Mouse (Mus musculus) kidney, adult 2 months (tissue): ENCODE results near the gene Ptp4a2. TPM values are rescaled to one million over a fixed set of nuclear protein-coding genes. Genes with fewer than 3 reads are reported as not detected.

Experiments used
- DNase-seq: peaks from one replicate; pipeline ENCODE4 v3.0.0; 2021
- H3K27ac ChIP-seq: fragments of 200-500 bp; 2 replicates; pipeline ENCODE4 v1.5.1; 2012; ENCODE audit warnings: low read depth, low read length, control low read depth, inconsistent platforms; ENCODE audit not compliant: insufficient read depth
- H3K27me3 ChIP-seq: fragments of 200-500 bp; replicated peaks from 2 replicates; pipeline ENCODE4 v1.6.1; 2012; ENCODE audit warnings: mild to moderate bottlenecking, moderate library complexity, low read length, inconsistent platforms; ENCODE audit not compliant: control insufficient read depth, insufficient read depth
- H3K36me3 ChIP-seq: fragments of 200-500 bp; 2 replicates; pipeline ENCODE4 v1.6.1; 2012; ENCODE audit warnings: mild to moderate bottlenecking, moderate library complexity, low read length, inconsistent platforms; ENCODE audit not compliant: control insufficient read depth, insufficient read depth
- H3K4me1 ChIP-seq: fragments of 200-500 bp; 2 replicates; pipeline ENCODE4 v1.6.1; 2011; ENCODE audit warnings: low read length; ENCODE audit not compliant: control insufficient read depth, insufficient read depth
- H3K4me3 ChIP-seq: fragments of 200-500 bp; 2 replicates; pipeline ENCODE4 v1.5.1; 2011; ENCODE audit warnings: mild to moderate bottlenecking, low read depth, low read length, control low read depth; ENCODE audit not compliant: insufficient read depth
- CTCF ChIP-seq: fragments of 200-500 bp; conservative IDR thresholded peaks from 2 replicates; pipeline ENCODE4 v1.5.1; 2011; ENCODE audit warnings: low read depth, mild to moderate bottlenecking, control low read depth, low read length, moderate library complexity, mixed read lengths; ENCODE audit not compliant: insufficient read depth, insufficient read length
- POLR2A ChIP-seq: fragments of 200-500 bp; IDR thresholded peaks from one replicate; pipeline ENCODE4 v1.6.1; 2011; ENCODE audit warnings: low read depth, low read length, control low read depth
- WGBS: fragments of 180-500 bp; shearing (Covaris S2); methylation state at CpG from one replicate; pipeline ENCODE4 v1.1.7; 2018; 5-methylcytosine and 5-hydroxymethylcytosine counted together
- polyA plus RNA-seq: library from polyadenylated mRNA; depleted of rRNA; stranded (reverse); fragments of >200 nt; gene quantifications from 2 replicates; pipeline ENCODE4 v1.2.3, GENCODE M21; 2012

The Ptp4a2 gene
- polyA plus RNA-seq, 1 experiment, result 41.5 TPM

DNA sequence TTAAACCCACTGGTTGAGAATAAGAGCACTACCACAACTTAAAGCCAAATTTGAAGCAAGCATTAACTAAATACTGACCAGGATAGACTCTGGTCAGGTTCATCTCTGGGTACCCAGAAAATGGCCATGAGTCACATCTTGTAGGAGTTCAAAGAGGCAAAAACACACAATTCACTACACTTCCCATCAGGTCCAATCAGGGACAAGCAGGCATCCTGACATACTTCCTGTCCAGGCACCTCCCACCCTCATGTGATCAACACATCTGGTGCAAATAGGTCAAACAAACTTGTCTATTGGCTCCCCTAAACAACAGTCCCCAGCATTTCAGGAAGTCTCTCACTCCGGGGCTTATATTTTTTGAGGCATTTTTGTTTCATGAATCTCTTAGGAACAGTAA, 7.7 kb upstream of the Ptp4a2 start:
- H3K27me3 ChIP-seq, result no peaks in the 10 kb centered on the region
- DNase-seq, result no peak
- no peaks in the 10 kb centered on the region for H3K36me3 ChIP-seq
- 46% methylated on average over 1 of the region's 1 CpGs for WGBS
- no peak overlapping the region for H3K4me3 ChIP-seq
- no peak overlapping the region for H3K27ac ChIP-seq
- no peaks in the 10 kb centered on the region for H3K4me1 ChIP-seq
- TF ChIP-seq POLR2A (no peak), CTCF (no peak)

- H3K36me3 ChIP-seq, result no peaks in the 10 kb centered on the region
- no peaks in the 10 kb centered on the region for H3K27me3 ChIP-seq
- no peak overlapping the region for H3K4me3 ChIP-seq
- H3K4me1 ChIP-seq, result no peaks in the 10 kb centered on the region
- TF ChIP-seq CTCF, result no peak
- no peak for TF ChIP-seq POLR2A
- 67% methylated on average over 3 of the region's 3 CpGs for WGBS
- no peak overlapping the region for H3K27ac ChIP-seq
- no peak for DNase-seq
Observed at GRCm38 (mm10) chr4:129805059-129805458, 6.0 kb upstream of the Ptp4a2 start.

DNA sequence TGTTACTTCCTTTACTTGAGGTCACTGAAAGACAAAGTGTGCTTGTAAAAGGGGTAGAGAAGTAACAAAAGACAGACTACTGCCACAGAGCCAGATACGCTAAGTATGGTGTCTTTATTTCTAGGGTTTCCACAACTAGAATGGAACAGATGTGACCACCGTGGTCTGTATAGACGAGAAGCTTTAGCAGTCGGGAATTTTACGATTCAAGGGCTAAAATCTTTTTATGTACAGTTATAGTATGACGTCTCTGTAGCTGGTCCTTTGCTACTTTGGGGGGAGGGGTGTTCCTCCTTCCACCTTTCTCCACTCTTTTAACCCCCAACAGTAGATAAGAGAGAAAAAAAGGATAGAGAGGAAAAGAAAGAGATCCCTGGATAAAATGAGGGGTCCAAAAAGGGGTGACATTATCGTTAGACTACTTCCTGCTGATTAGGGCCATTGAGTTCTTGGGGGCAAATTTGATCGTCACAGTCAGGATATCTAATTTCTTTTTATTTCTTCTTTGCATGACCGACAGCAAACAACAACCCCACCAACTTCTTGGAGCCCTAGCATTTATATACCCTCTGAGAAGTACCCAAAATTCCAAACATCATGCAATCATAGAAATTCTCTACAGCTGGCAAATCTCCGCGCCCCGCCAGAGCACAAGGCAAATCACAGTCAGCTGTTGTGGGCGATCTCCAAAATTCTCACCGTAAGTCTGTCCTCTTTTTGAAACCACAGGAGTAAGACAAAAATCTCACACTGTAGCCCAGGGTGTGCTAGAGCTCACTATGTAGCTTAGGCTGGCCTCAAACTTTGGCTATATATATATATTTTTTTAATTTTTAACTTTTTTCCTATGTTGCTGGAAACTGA, 818 bp downstream of the Ptp4a2 start:
- H3K4me3 ChIP-seq, result no peak overlapping the region
- 76% methylated on average over 14 of the region's 14 CpGs for WGBS

GRCm38 (mm10) chr4:129817591-129817990, 6.6 kb downstream of the Ptp4a2 start:
- Histone ChIP-seq H3K36me3 (no peaks in the 10 kb centered on the region), H3K27ac (no peak overlapping the region), H3K27me3 (no peaks in the 10 kb centered on the region), H3K4me3 (no peak overlapping the region), H3K4me1 (peaks cover 6% of the 10 kb centered on the region; the same call in 1 of the 2 replicates)
- WGBS, result 63% methylated on average over 6 of the region's 6 CpGs
- DNase-seq, result no peak
- TF ChIP-seq POLR2A (no peak), CTCF (no peak)

More for the DNA sequence above, 818 bp downstream of the Ptp4a2 start:
- peaks cover 5% of the 10 kb centered on the region; the same call in 1 of the 2 replicates for H3K4me1 ChIP-seq
- TF ChIP-seq CTCF, result no peak
- DNase-seq, result no peak
- H3K27me3 ChIP-seq, result no peaks in the 10 kb centered on the region
- H3K36me3 ChIP-seq, result no peaks in the 10 kb centered on the region
- peak overlapping the region; percentile 30 for H3K27ac ChIP-seq

- H3K36me3 ChIP-seq, result no peaks in the 10 kb centered on the region
- DNase-seq, result peak; percentile 65
Observed at GRCm38 (mm10) chr4:129818506-129819195, 7.6 kb downstream of the Ptp4a2 start.

DNA sequence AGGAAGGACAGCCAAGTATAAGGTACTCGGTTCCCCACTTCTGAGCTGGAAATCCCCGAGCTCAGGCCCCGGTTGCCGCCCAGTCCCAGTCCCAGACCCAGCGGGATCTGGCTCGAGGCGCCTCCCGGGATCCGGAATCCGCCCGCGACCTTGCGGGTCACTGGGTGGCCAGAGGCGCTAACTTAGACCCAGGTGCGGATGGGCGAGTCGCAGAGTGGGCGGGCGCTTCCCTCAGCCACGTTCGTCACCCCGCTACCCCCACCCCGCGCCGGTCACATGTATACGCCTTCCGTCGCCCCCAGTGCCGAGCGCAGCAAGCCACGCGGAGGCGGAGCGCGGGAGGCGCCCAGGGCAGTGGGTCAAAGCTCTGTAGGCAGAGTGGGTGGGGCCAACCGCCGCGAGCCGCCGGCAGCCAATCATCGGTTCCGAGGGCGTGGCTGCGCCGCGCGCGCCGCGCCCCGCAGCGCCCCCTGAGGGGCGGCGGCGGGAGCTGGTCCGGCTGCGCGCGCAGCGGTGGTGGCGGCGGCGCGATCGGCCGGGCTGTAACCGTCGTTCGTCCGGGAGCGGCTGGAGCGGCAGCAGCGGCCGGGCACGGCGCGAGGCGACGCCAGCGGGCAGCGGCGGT, 8.8 kb downstream of the Ptp4a2 start:
- 3% methylated on average over 78 of the region's 83 CpGs for WGBS
- Histone ChIP-seq H3K27me3 (no peaks in the 10 kb centered on the region), H3K36me3 (no peaks in the 10 kb centered on the region), H3K4me3 (peak overlapping the region; percentile 98), H3K27ac (peak overlapping the region; percentile 97), H3K4me1 (peaks cover 9% of the 10 kb centered on the region)
- DNase-seq, result peak; percentile 99
- TF ChIP-seq POLR2A (peak; percentile 34), CTCF (peak; percentile 36; the same call in 1 of the 2 replicates)

More at GRCm38 (mm10) chr4:129818506-129819195, 7.6 kb downstream of the Ptp4a2 start:
- Histone ChIP-seq H3K4me3 (no peak overlapping the region), H3K27ac (peak overlapping the region; percentile 69), H3K4me1 (peaks cover 9% of the 10 kb centered on the region), H3K27me3 (no peaks in the 10 kb centered on the region)
- TF ChIP-seq POLR2A, result no peak
- no peak for TF ChIP-seq CTCF
- 43% methylated on average over 10 of the region's 10 CpGs for WGBS
